Mouse (Mus musculus) leukemia stem cell, adult 10-12 weeks (primary cell): ENCODE measurements around the gene Parp1. TPM values are rescaled to one million over a fixed set of nuclear protein-coding genes. Genes with fewer than 3 reads are reported as not detected.

Source experiments
- polyA plus RNA-seq: library from polyadenylated mRNA; stranded (reverse); fragments of >175 nt; gene quantifications from 2 replicates; pipeline ENCODE4 v1.2.3, GENCODE M21; 2012; ENCODE audit warnings: low replicate concordance

Gene Parp1
- 46.0 and 105 TPM in 2 replicates for polyA plus RNA-seq

DNA sequence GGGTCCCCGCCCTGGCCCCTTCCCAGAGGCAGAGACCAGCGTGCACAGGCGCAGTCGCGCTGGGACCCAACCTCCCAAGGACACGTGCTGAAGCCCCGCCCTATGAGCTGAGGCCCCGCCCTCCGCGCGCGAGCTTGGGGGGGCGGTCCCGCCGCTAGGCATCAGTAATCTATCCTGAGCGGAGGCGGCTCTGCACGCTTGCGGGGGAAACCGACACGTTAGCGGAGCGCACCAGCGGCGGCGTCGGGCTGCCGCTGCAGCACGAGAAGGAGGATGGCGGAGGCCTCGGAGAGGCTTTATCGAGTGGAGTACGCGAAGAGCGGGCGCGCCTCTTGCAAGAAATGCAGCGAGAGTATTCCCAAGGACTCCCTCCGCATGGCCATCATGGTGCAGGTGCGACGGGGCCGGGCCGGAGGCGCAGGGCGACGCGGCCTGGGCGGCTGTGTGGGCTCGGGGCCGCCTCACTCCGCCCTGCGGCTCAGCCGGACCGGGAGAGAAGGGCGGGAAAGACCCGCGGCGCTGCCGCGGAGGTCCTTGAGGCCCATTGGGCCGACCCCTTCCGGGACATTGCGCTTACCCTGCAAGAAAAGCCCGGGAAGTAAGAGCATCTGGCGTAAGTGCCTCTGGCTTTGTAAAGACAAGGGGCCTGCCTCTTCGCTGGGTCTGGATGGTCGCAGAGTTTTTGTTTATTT, at the start of gene Parp1:
TSS of gene Parp1 (plus strand) at position 164 of the 692 bp plus-strand sequence.

DNA sequence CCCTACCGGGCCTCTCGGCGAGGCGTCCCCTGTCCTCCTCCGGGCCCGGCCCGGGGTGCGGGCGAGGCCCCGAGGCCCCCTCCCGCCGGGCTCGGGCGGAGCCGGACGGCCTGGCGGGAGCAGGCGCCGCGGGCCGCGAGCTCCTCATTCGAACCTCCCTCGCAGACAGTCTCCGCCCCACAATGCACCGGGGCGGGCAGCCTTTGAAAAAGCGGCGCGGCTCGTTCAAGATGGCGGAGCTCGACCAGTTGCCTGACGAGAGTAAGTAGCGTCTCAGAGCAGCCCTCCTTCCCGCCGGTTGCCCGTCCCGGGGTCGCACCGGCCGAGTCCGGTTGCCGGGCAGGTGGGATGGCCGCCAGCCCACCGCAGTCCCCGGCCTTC, 72.4 kb downstream of the Parp1 start, which contains the start of gene Lin9:
TSS of gene Lin9 (plus strand) at position 14 of the 381 bp plus-strand sequence.

Other genes starting within 250 kb of the Parp1 start
- 15.4 and 17.3 TPM in 2 replicates for gene Itpkb, start 238.4 kb upstream of the Parp1 start, polyA plus RNA-seq
- 0.11 and 0.14 TPM in 2 replicates for gene Stum, start 85.4 kb upstream of the Parp1 start, polyA plus RNA-seq
- gene Lin9, start 72.2 kb downstream of the Parp1 start, polyA plus RNA-seq = 0.07 and 1.2 TPM in 2 replicates
- not detected in 2 replicates for gene Mixl1, start 128.1 kb downstream of the Parp1 start, polyA plus RNA-seq
- 3.6 and 4.6 TPM in 2 replicates for gene Acbd3, start 157.1 kb downstream of the Parp1 start, polyA plus RNA-seq
- 59.5 and 513 TPM in 2 replicates for gene H3f3a, start 245.0 kb downstream of the Parp1 start, polyA plus RNA-seq